Mouse (Mus musculus): ENCODE measurements around the gene Tep1. TPM values are rescaled to one million over a fixed set of nuclear protein-coding genes. Genes with fewer than 3 reads are reported as not detected.

Gene Tep1
- polyA plus RNA-seq, 1 experiment from 2014 or later = 5.3 TPM

DNA sequence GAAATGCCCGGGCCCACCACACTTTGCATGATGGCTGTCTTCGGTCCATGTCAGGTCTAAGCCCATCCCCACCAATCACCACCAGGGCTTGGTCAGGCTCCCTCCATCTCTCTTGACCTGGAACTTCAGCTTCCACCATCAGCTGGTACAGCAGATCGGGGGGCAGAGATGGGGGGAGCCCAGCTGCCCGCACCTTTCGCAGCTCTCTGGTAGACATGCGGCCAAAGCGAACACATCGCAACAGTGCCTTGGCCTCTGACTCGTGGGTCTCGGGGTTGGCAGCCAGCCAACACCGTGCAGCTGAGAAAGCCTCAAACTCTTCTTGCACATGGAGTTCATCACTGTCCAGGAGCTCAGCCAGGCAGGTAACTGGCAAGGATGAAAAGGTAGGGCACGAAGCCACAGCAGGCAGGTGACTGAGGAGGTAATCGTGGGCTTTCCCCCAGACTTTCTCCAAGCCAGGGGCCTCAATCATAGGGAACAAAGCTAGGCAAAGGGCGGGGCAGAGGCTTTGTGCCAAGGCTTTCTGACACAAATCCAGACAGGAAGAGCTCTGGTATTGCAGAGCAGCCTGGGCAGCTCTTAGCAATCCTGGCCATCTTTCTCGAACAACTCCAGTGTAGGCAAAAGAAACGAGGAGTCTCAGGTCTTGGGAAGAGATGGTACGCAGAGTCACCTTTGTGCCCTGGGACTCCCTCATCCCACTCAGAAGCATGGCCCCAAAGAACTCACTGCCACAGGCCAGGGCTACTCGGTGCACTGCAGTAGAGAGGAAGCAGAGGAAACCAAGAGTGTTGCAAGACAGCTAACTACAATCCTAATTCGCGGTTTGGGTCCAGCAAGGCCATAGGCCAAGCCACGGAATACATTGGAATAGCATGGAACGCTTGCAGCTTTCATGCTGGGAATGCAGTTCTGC lies 22.4 kb upstream of the Tep1 start:
- Histone ChIP-seq H3K27ac (no peak overlapping the region), H3K4me1 (peaks cover 19% of the 10 kb centered on the region), H3K27me3 (peaks cover 4% of the 10 kb centered on the region), H3K9me3 (no peaks in the 10 kb centered on the region), H3K4me3 (no peak overlapping the region), H3K36me3 (no peaks in the 10 kb centered on the region), H3K4me2 (no peak overlapping the region), H3K9ac (no peak overlapping the region)
- no peak for ATAC-seq (ENCODE audit: borderline replicate concordance, extremely low read depth, low FRiP score, low TSS enrichment)
- WGBS = 71% methylated on average over 22 of the region's 22 CpGs

DNA sequence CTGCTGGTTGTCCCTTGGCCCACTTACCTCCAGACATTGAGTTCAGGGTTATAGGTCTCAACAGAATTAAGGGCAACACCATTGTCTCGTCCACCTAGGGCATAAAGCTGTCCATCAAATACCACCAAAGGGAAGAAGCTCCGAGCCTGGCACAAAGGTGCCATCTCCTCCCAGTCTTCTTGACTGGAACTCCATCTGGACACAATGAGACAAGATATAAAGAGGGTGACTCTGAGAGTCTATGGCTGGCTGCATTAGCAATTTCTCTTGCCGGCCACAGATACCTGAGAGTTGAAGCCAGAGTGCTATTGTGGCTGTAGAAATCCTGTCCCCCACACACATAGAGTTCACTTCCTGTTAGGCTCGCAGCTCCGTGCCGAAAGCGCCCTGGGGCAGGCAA lies 21.7 kb upstream of the Tep1 start:
- WGBS = 81% methylated on average over 7 of the region's 7 CpGs
- H3K9me3 ChIP-seq = no peaks in the 10 kb centered on the region
- no peak overlapping the region for H3K27ac ChIP-seq
- H3K4me2 ChIP-seq = no peak overlapping the region
- H3K9ac ChIP-seq = no peak overlapping the region
- no peak overlapping the region for H3K4me3 ChIP-seq
- ATAC-seq (ENCODE audit: borderline replicate concordance, extremely low read depth, low FRiP score, low TSS enrichment) = no peak
- H3K4me1 ChIP-seq = peaks cover 17% of the 10 kb centered on the region
- no peaks in the 10 kb centered on the region; the same call in 1 of the 2 replicates for H3K27me3 ChIP-seq
- no peaks in the 10 kb centered on the region for H3K36me3 ChIP-seq

DNA sequence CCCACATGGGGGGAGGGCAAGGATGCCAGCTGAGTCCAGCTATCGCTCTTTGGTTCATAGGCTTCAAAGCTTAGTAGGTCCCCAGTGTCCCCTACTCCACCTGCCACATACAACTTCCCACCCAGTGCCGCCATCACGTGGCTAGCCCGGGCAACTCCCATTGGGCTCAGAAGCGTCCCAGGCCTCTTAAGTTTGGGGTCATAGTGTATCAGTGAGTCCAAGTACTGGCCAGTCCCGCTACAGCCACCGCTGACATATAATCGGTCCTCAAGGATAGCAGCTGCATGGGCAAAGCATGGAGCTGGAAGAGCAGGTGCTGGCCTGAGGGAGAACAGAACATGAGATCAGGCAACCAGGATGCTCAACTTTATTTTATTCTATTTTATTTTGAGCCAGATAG lies 21.3 kb upstream of the Tep1 start:
- H3K9me3 ChIP-seq = no peaks in the 10 kb centered on the region
- no peak overlapping the region for H3K9ac ChIP-seq
- no peak overlapping the region for H3K27ac ChIP-seq
- no peak for ATAC-seq (ENCODE audit: borderline replicate concordance, extremely low read depth, low FRiP score, low TSS enrichment)
- H3K27me3 ChIP-seq = no peaks in the 10 kb centered on the region; the same call in 1 of the 2 replicates
- H3K4me3 ChIP-seq = no peak overlapping the region
- 91% methylated on average over 8 of the region's 8 CpGs for WGBS
- H3K36me3 ChIP-seq = no peaks in the 10 kb centered on the region
- peaks cover 13% of the 10 kb centered on the region for H3K4me1 ChIP-seq
- H3K4me2 ChIP-seq = no peak overlapping the region

DNA sequence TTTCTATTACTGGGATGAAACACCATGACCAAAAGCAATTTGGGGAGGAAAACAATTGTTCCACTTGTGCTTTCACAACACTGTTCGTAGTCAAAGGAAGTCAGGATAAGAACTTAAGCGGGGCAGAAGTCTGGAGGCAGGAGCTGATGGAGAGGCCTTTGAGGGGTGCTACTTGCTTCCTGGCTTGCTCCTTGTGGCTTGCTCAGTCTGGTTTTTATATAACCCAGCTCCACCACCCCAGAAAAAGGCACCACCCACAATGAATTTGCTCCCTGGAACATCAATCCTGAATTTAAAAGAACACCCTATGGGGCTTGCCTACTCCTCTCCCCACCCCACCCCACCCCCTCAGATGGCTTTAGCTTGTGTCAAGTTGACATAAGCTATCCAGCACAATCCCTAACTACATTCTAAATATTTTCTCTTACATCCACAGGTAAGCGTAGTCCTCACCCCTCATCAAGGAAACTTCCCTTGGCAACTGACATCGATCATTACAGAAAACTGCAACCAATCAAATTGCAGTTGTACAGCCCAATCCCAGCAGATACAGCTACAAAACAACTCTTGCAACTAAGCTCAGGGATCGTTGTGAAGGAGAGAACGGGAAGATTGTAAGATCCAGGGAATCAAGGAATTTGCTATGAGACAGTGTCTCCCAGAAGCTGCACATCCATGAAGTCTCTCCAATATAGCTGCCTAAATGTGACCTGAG lies 6.0 kb upstream of the Tep1 start:
- H3K27ac ChIP-seq = no peak overlapping the region
- H3K36me3 ChIP-seq = no peaks in the 10 kb centered on the region
- 78% methylated on average over 6 of the region's 6 CpGs for WGBS
- H3K9me3 ChIP-seq = no peaks in the 10 kb centered on the region
- no peak overlapping the region for H3K4me2 ChIP-seq
- no peak for ATAC-seq (ENCODE audit: borderline replicate concordance, extremely low read depth, low FRiP score, low TSS enrichment)
- no peak overlapping the region for H3K4me3 ChIP-seq
- no peaks in the 10 kb centered on the region for H3K4me1 ChIP-seq
- no peak overlapping the region for H3K9ac ChIP-seq
- H3K27me3 ChIP-seq = no peaks in the 10 kb centered on the region

DNA sequence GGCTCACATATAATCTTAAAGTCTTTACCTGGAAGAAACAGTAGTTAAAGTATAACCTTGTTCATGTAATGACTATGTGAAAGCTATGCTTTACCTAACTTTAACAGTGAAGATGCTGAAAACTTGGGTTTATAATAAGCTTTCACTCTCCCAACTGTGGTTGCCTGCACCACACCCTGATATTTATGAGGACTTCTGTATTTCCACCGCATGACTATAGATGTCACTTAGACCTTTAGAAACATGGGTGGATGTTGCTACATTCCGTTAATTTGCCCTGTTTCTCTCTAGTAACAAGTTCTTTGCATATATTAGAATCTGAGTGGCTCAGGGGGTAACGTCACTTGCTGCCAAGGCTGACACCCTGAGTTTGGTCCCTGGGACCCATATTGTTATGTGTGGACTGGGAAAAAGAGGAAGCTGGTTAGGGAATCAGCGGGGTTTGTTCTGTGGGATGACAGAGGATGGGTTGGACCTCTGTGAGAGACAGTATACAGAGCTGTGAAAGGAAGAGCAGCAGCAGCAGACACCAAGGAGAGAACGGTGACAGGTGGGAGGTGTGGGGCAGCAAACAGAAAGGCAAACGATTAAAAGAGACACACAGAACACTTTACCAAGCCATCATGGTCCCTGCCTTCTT lies 5.4 kb upstream of the Tep1 start:
- H3K4me2 ChIP-seq = no peak overlapping the region
- no peaks in the 10 kb centered on the region for H3K9me3 ChIP-seq
- ATAC-seq (ENCODE audit: borderline replicate concordance, extremely low read depth, low FRiP score, low TSS enrichment) = no peak
- H3K27ac ChIP-seq = no peak overlapping the region
- peaks cover 2% of the 10 kb centered on the region; the same call in 1 of the 2 replicates for H3K4me1 ChIP-seq
- H3K36me3 ChIP-seq = no peaks in the 10 kb centered on the region
- H3K27me3 ChIP-seq = no peaks in the 10 kb centered on the region
- no peak overlapping the region for H3K9ac ChIP-seq
- 74% methylated on average over 6 of the region's 6 CpGs for WGBS
- no peak overlapping the region for H3K4me3 ChIP-seq

DNA sequence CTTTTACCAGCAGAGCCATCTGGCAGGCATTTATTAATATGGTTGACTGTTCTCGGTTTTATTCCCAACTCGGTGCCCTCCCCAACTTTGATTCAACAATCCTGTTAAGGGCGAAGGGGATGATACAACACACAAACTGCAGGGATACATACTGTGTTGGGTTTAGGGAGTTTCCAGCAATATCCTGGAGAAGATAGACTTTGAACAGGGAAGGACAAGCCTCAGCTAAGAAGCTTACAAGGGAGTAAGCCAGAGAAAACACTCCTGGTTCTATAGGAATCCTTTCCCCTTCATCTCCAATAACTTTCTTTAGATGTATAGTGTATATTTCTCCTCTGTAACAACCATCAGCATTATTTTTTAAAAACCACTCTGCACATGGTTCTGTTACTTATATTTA lies 4.8 kb upstream of the Tep1 start:
- no peak overlapping the region for H3K4me2 ChIP-seq
- H3K9me3 ChIP-seq = no peaks in the 10 kb centered on the region
- no peaks in the 10 kb centered on the region for H3K36me3 ChIP-seq
- H3K27ac ChIP-seq = no peak overlapping the region
- peaks cover 5% of the 10 kb centered on the region; the same call in 1 of the 2 replicates for H3K4me1 ChIP-seq
- no peak for ATAC-seq (ENCODE audit: borderline replicate concordance, extremely low read depth, low FRiP score, low TSS enrichment)
- no peak overlapping the region for H3K4me3 ChIP-seq
- WGBS = 82% methylated on average over 3 of the region's 3 CpGs
- no peak overlapping the region for H3K9ac ChIP-seq
- no peaks in the 10 kb centered on the region for H3K27me3 ChIP-seq

DNA sequence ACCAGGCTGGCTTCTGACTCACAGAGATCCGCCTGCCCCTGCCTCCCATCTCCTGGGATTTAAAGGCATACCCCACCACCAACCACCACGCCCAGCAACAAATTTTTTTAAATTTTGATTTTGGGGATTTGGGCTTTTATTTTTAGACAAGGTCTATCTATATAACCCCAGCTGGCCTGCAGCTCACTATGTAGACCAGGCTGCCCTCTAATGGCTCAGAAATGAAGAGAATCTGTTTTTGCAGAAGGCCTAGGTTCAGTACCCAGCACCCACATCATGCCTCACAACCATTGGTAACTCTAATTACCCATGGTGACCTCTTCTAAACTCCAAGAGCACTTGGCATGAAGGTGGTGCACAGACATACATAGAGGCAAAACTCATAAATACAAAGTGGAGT lies 924 bp upstream of the Tep1 start:
- H3K9ac ChIP-seq = no peak overlapping the region
- WGBS = 74% methylated on average over 2 of the region's 2 CpGs
- no peak overlapping the region for H3K27ac ChIP-seq
- no peak overlapping the region for H3K4me3 ChIP-seq
- H3K27me3 ChIP-seq = no peaks in the 10 kb centered on the region
- no peak for ATAC-seq (ENCODE audit: borderline replicate concordance, extremely low read depth, low FRiP score, low TSS enrichment)
- H3K9me3 ChIP-seq = no peaks in the 10 kb centered on the region
- H3K36me3 ChIP-seq = peaks cover 3% of the 10 kb centered on the region; the same call in 1 of the 2 replicates
- no peak overlapping the region for H3K4me2 ChIP-seq
- H3K4me1 ChIP-seq = peaks cover 8% of the 10 kb centered on the region; the same call in 1 of the 2 replicates

DNA sequence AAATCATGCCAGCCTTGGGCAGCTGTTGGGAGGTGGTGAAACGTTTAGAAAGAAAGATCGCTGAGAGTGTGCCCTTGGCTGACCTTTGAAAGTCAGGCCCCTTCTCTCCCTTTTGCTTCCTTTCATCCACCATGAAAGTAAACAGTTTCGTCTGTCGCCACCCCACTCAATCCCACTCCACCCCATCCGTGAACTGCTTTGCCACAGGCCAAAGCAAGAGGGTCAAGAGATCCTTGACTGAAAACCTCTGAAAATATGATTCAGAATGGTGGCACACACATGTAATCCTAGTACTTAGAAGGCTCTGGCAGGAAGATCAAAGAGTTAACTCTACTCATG lies 414 bp upstream of the Tep1 start:
- H3K4me3 ChIP-seq = peak overlapping the region; percentile 53
- ATAC-seq (ENCODE audit: borderline replicate concordance, extremely low read depth, low FRiP score, low TSS enrichment) = peak; percentile 43
- peak overlapping the region; percentile 68; the same call in 1 of the 2 replicates for H3K27ac ChIP-seq
- peaks cover 3% of the 10 kb centered on the region; the same call in 1 of the 2 replicates for H3K36me3 ChIP-seq
- no peaks in the 10 kb centered on the region for H3K9me3 ChIP-seq
- H3K9ac ChIP-seq = peak overlapping the region; percentile 50; the same call in 1 of the 2 replicates
- peak overlapping the region; percentile 67 for H3K4me2 ChIP-seq
- H3K27me3 ChIP-seq = no peaks in the 10 kb centered on the region
- WGBS = 8% methylated on average over 5 of the region's 5 CpGs
- peaks cover 8% of the 10 kb centered on the region; the same call in 1 of the 2 replicates for H3K4me1 ChIP-seq

DNA sequence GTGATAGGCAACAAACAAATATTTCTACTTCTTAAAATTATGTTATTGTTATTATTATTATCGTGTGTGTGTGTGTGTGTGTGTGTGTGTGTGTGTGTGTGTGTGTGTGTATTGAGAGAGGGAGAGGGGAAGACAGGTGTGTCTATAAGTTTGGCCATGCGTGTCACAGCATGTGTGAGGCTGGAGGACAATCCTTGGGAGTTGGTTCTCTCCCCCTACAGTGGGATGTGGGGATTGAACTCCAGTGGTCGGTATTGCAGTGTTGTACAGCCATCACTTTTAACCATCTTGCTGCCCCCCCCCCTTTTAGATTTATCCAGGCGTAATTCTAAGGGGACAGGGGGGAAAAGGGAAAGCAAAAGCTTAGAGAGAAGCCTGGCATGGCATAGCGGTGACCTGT lies 1.7 kb downstream of the Tep1 start:
- no peak for ATAC-seq (ENCODE audit: borderline replicate concordance, extremely low read depth, low FRiP score, low TSS enrichment)
- H3K4me3 ChIP-seq = no peak overlapping the region
- peaks cover 3% of the 10 kb centered on the region; the same call in 1 of the 2 replicates for H3K36me3 ChIP-seq
- no peaks in the 10 kb centered on the region for H3K9me3 ChIP-seq
- no peak overlapping the region for H3K27ac ChIP-seq
- WGBS = 84% methylated on average over 5 of the region's 5 CpGs
- no peak overlapping the region for H3K9ac ChIP-seq
- H3K4me2 ChIP-seq = no peak overlapping the region
- no peaks in the 10 kb centered on the region for H3K27me3 ChIP-seq
- H3K4me1 ChIP-seq = peaks cover 8% of the 10 kb centered on the region; the same call in 1 of the 2 replicates

DNA sequence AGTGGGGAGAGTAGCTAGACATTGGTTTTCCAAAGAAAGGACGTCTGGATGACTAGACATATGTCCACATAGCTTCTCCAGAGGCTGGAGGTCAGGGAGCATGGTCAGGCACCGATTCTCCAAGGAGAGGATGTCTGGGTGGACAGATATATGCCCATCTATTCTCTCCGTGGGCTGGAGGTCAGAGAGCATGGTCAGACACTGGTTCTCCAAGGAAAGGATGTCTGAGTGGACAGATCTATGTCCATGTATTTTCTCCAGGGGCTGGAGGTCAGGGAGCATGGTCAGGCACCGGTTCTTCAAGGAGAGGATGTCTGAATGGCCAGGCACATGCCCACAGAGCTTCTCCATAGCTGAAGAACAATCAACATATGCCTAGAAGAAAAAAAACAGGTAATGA lies 2.1 kb downstream of the Tep1 start:
- no peak overlapping the region for H3K4me3 ChIP-seq
- 70% methylated on average over 4 of the region's 4 CpGs for WGBS
- no peaks in the 10 kb centered on the region for H3K27me3 ChIP-seq
- no peak overlapping the region for H3K4me2 ChIP-seq
- no peak overlapping the region for H3K9ac ChIP-seq
- peaks cover 8% of the 10 kb centered on the region; the same call in 1 of the 2 replicates for H3K4me1 ChIP-seq
- no peaks in the 10 kb centered on the region for H3K9me3 ChIP-seq
- H3K27ac ChIP-seq = no peak overlapping the region
- no peak for ATAC-seq (ENCODE audit: borderline replicate concordance, extremely low read depth, low FRiP score, low TSS enrichment)
- H3K36me3 ChIP-seq = peaks cover 3% of the 10 kb centered on the region; the same call in 1 of the 2 replicates

DNA sequence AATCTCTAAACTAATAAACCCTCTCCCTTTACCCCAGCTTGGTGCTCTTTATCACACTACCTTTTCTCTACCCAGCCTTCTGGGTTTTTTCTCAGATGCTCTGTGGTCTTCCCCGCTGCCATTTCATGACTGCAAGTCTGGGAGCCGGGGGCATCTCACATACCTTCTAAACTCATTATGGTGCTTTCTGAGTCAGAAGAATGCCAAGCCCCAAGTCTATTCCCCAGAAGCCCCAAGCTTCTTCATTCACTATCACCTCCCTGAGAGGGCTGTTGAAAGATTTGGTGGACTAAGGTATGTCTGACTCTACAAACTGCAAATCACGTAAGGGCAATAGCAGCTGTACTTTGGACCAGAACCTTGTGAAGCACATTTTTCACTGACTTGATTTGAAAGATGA lies 3.4 kb downstream of the Tep1 start:
- H3K9ac ChIP-seq = no peak overlapping the region
- H3K4me2 ChIP-seq = no peak overlapping the region
- H3K36me3 ChIP-seq = peaks cover 3% of the 10 kb centered on the region; the same call in 1 of the 2 replicates
- H3K27me3 ChIP-seq = no peaks in the 10 kb centered on the region
- H3K9me3 ChIP-seq = no peaks in the 10 kb centered on the region
- ATAC-seq (ENCODE audit: borderline replicate concordance, extremely low read depth, low FRiP score, low TSS enrichment) = no peak
- no peak overlapping the region for H3K27ac ChIP-seq
- no peak overlapping the region for H3K4me3 ChIP-seq
- WGBS = 96% methylated on average over 3 of the region's 3 CpGs
- H3K4me1 ChIP-seq = peaks cover 8% of the 10 kb centered on the region; the same call in 1 of the 2 replicates
